Mouse (Mus musculus): ENCODE measurements around the gene Slc44a3.
"Not testable (repeated sequence)": the region's sequence is repeated elsewhere in the genome, so short reads cannot be mapped to it uniquely, and the experiment has no call there.

The Slc44a3 gene

GRCm38 (mm10) chr3:121552723-121553122 lies 20.5 kb upstream of the Slc44a3 start:
- DNase-seq (ENCODE audit: low spot score), result no peak

- peak; percentile 43 for DNase-seq (ENCODE audit: low spot score)
Observed at GRCm38 (mm10) chr3:121550370-121550769, 18.2 kb upstream of the Slc44a3 start.

- DNase-seq (ENCODE audit: low spot score), result no peak
Observed at GRCm38 (mm10) chr3:121547851-121548624, 15.8 kb upstream of the Slc44a3 start.

DNA sequence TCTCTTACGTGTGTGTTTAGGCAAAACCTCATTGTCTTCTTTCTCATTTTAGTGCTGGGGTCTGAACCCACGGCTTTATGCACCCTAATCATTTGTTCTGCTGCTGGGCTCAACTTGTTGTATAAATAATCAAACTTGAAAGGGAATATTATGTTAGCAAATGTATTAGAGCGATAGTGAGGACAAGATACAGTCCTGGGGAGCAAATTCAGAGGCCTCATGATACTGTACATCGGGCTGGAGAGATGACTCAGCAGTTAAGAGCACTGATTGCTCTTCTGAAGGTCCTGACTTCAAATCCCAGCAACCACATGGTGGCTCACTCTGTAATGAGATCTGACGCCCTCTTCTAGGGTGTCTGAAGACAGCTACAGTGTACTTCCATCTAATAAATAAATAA lies 8.4 kb upstream of the Slc44a3 start:
- no peak for DNase-seq (ENCODE audit: low spot score)

- peak; percentile 36 for DNase-seq (ENCODE audit: low spot score)
Observed at GRCm38 (mm10) chr3:121539871-121540431, 7.7 kb upstream of the Slc44a3 start.

DNA sequence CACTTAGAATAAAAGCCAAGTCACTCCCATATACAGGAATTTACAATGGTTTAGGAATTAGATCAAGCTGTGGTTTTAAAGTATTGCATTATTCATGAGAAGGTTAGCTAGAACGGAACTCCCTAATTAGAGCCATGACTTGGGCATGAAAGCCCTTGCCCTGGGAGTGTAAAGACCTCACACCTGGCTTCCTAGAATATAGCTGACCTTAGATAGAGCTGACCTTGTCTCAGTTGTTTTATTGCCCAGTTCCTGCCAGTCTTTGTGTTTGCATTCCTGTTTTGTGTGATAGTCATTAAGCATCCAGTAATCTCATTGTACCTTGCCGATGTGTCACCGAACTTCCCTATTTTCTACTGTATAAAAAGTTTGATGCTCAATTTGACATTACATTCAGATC lies 6.6 kb upstream of the Slc44a3 start:
- not testable (repeated sequence) for DNase-seq (ENCODE audit: low spot score)

DNA sequence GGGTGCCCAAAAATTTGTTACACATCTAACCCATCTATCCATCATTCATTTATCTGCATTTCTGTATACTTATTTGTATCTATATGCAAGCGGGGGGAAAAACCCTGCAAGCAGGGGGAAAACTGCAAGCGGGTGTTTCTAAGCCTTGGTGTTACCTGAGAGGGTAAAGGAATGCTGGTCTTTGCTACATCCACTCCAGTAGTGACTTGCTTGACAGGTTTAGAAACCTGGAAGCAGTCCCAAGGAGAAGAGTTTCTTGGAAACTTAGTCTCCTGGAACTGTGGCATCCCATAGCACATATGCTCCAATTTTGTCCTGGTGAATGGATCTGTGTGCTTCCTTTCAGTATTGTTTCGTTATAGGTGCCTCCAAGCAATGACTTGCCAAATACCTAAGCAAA lies 5.8 kb upstream of the Slc44a3 start:
- DNase-seq (ENCODE audit: low spot score), result peak; percentile 66

GRCm38 (mm10) chr3:121536803-121537202 lies 4.6 kb upstream of the Slc44a3 start:
- DNase-seq (ENCODE audit: low spot score), result no peak

DNA sequence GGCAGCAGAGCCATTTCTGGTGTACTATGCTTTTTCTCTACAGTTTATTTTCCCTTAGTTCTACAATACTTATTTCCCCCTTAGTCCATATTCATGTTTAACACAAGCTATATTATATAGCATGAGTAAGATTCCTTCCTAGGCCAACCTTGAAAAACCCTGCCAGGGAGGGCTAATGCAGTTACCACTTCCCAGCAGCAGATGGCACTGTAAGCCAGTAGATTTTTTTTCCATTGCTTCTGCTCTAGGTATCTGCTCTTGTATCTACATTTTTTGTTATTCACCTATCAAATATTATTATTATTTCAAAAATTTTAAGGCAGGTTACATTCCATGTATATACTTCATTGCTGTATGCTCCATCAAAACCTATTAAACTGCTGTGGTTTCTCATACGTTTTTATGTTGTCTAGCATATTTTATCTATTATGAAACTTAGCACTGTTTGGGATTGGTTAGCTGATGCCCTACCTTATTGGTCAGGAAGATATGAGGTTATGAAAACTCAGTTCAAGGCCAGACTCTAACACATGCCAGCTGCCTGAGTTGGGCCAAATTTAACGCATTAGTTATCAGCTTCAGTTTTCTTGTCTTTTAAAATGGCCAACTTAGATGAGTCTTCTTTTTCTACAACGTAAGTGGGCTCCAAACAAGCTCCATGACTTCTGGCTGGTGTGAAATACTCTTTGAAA lies 3.8 kb upstream of the Slc44a3 start:
- DNase-seq (ENCODE audit: low spot score), result peak; percentile 35

- peak; percentile 73 for DNase-seq (ENCODE audit: low spot score)
Observed at GRCm38 (mm10) chr3:121531370-121532148, 645 bp downstream of the Slc44a3 start.

GRCm38 (mm10) chr3:121530546-121531258 lies 1.5 kb downstream of the Slc44a3 start:
- DNase-seq (ENCODE audit: low spot score), result peak; percentile 44

DNA sequence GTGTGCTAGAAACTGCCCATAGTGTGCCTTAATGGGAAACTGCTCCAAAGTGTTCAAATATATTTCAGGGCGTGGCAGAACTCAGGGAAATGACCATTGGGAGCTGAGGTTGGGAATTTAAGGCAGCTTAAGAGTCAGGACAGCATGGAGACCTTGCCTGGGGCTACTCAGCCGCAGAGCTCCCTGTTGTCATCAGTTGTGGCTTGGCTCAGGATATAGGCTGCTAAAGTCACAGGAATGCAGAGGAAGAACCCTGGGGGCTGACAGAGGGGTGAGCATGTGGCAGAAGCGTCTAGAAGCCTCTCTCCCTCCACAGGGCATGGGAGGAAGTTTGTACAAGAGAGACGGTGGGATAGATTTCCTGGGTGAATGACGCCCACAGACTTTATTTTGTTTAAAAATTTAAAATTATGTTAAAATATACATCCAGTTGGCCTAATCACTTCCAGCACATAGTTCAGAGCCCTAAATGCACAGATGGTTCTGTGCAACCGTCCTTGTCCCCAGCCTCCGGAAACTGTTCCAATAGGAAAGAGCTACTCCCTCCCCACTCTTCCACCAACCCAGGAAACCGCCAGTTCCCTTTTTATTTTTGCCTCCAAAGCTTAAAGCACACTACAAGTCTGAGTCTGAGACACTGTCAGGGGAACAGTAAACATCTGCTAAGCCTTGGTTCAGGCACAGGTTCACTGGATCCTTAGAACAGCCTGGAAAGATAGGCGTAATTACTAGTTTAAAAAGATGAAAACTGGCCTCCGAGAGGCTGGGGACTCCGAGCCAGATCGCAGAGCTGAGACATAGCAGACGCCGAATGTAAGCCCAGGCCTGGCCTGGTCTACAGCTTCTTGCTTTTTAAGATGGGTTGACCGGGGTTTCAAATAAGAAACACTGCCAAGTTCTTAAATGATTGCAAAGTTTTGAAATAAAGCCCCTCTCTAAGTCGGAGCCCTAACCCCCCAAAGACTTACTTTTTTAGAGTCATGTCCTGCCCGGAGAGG lies 5.8 kb downstream of the Slc44a3 start:
- DNase-seq (ENCODE audit: low spot score), result no peak

GRCm38 (mm10) chr3:121521633-121522125 lies 10.5 kb downstream of the Slc44a3 start:
- no peak for DNase-seq (ENCODE audit: low spot score)

- no peak for DNase-seq (ENCODE audit: low spot score)
Observed at GRCm38 (mm10) chr3:121521123-121521522, 11.1 kb downstream of the Slc44a3 start.

DNA sequence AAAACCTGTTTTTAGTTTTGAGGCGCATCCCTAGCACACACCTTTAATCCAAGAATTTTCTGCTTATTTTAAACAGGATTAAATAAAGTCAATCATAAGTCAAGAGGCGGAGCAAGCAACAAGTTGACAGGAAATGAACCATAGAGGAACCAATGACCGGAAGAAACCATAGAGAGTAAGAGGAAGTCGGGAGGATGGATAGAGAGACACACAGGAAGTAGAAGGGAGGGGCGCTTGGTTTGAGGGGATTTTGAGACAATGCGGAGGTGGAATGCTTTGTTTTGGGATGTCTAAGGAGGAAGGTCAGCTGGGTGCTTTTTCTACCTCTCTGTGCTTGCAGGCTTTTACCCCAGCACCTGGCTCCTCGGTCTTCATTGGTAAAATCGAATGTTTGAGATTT lies 15.2 kb downstream of the Slc44a3 start:
- DNase-seq (ENCODE audit: low spot score), result no peak

DNA sequence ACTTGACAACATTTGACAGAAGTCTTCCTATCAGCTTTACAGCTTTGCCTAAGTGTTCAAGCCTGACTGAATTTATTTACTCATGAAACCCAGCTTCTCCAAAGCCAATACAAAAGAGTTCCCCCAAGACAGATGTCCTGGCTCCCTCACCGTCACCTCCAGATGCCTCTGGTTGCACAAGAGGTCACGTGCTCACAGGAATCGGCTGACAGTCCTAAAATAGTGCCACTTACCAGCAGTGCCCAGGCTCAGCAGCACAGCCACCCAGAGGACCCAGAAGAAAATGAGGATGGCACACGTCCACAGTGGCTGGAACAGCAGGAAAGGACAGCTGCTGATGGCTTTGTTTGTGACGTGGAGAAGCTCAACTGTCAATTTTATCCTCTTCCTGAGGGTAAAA lies 23.1 kb downstream of the Slc44a3 start:
- DNase-seq (ENCODE audit: low spot score), result no peak

GRCm38 (mm10) chr3:121507678-121508077 lies 24.5 kb downstream of the Slc44a3 start:
- no peak for DNase-seq (ENCODE audit: low spot score)

GRCm38 (mm10) chr3:121506756-121507155 lies 25.4 kb downstream of the Slc44a3 start:
- DNase-seq (ENCODE audit: low spot score), result no peak

DNA sequence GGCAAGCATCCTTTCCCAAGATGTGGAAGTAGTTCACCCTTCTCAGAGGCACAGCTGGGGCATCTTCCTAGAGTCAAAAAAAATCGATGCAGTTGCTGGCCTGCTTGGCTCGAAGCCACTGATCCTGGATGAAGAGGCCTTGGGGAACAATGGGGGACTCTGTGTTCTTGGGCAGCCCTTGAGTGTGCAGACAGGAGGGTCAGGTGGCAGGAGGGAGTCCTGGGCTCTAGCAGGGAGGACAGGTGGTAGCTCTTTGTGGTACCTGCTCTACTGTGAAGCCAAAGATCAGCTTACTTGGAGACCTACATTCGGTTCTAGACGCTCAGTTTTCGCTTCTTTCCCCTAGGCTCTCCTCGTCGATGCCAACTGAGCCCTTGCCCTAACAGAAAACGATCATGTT lies 26.0 kb downstream of the Slc44a3 start:
- no peak for DNase-seq (ENCODE audit: low spot score)

- DNase-seq (ENCODE audit: low spot score), result no peak
Observed at GRCm38 (mm10) chr3:121504927-121505487, 27.2 kb downstream of the Slc44a3 start.

Data from lung, postnatal 25 days (tissue).